Mouse (Mus musculus) heart, adult 2 months (tissue): ENCODE results near the gene Olfr1222. TPM values are rescaled to one million over a fixed set of nuclear protein-coding genes. Genes with fewer than 3 reads are reported as not detected.
"Not testable (repeated sequence)": the region's sequence is repeated elsewhere in the genome, so short reads cannot be mapped to it uniquely, and the experiment has no call there.

Experiments
- DNase-seq, 2 experiments: peaks; one replicate each; pipeline ENCODE4 v3.0.0; 2021
- H3K27ac ChIP-seq: fragments of 200-600 bp; 2 replicates; pipeline ENCODE4 v1.8.1; 2022
- H3K27me3 ChIP-seq: fragments of 200-500 bp; 2 replicates; pipeline ENCODE4 v1.6.1; 2012; ENCODE audit warnings: mild to moderate bottlenecking, low read length, inconsistent platforms, mixed read lengths; ENCODE audit not compliant: control insufficient read depth, insufficient read depth
- H3K36me3 ChIP-seq: fragments of 200-500 bp; 2 replicates; pipeline ENCODE4 v1.6.1; 2012; ENCODE audit warnings: low read length, inconsistent platforms; ENCODE audit not compliant: control insufficient read depth, insufficient read depth
- H3K4me1 ChIP-seq: fragments of 200-500 bp; 2 replicates; pipeline ENCODE4 v1.6.1; 2011; ENCODE audit warnings: low read length; ENCODE audit not compliant: control insufficient read depth, insufficient read depth
- H3K4me3 ChIP-seq: fragments of 200-600 bp; 2 replicates; pipeline ENCODE4 v1.8.1; 2022
- H3K79me2 ChIP-seq: fragments of 200-500 bp; replicated peaks from 2 replicates; pipeline ENCODE4 v1.6.1; 2012; ENCODE audit warnings: mild to moderate bottlenecking, inconsistent platforms, low read length, moderate library complexity, mixed read lengths; ENCODE audit not compliant: control insufficient read depth, insufficient read depth
- H3K9ac ChIP-seq: fragments of 200-500 bp; 2 replicates; pipeline ENCODE4 v1.6.1; 2012; ENCODE audit warnings: low read depth, mild to moderate bottlenecking, control low read depth, inconsistent platforms, low read length, mixed read lengths
- CTCF ChIP-seq: fragments of 200-600 bp; IDR thresholded peaks from 2 replicates; pipeline ENCODE4 v1.8.1; 2022; ENCODE audit warnings: antibody characterized with exemption, mild to moderate bottlenecking, moderate library complexity
- EP300 ChIP-seq: fragments of 200-500 bp; IDR thresholded peaks from 2 replicates; pipeline ENCODE4 v1.6.1; 2011; ENCODE audit warnings: low read depth, low read length, control low read depth; ENCODE audit not compliant: insufficient read depth
- POLR2A ChIP-seq: fragments of 200-500 bp; IDR thresholded peaks from 2 replicates; pipeline ENCODE4 v1.6.1; 2011; ENCODE audit warnings: mild to moderate bottlenecking, low read depth, low read length, control low read depth; ENCODE audit not compliant: insufficient read depth
- WGBS: fragments of 180-500 bp; shearing (Covaris S2); methylation state at CpG from one replicate; pipeline ENCODE4 v1.1.7; 2018; 5-methylcytosine and 5-hydroxymethylcytosine counted together
- intact Hi-C: fragments of 180-260 bp; cut with DNase I; formaldehyde crosslinking; loops from one replicate; pipeline ENCODE4 v1.15.1; 2025
- long read RNA-seq: library from polyadenylated mRNA; stranded (forward); transcript quantifications from one replicate; pipeline ENCODE4 v2.0.0, GENCODE M21; 2021
- polyA plus RNA-seq: library from polyadenylated mRNA; depleted of rRNA; stranded (reverse); fragments of >200 nt; gene quantifications from 2 replicates; pipeline ENCODE4 v1.2.3, GENCODE M21; 2012; rRNA removed
- total RNA-seq, 2 experiments: library from RNA; stranded (reverse); gene quantifications; 2 replicates each; pipeline ENCODE4 v1.2.3; 2021

Olfr1222 gene
- total RNA-seq (not detected), polyA plus RNA-seq (not detected in 2 replicates)
- long read RNA-seq: 0 reads

- no peak within 1 kb of the TSS for H3K9ac ChIP-seq
- DNase-seq: no peak
- intact Hi-C loops: no loop called here
- no peak within 1 kb of the TSS for H3K4me3 ChIP-seq
- H3K27me3 ChIP-seq: no peaks in the 10 kb centered on the region
- WGBS: 23% methylated on average over 3 of the region's 3 CpGs
- TF ChIP-seq CTCF: no peak
- TF ChIP-seq EP300: no peak
- TF ChIP-seq POLR2A: no peak
- H3K79me2 ChIP-seq: no peaks in the 10 kb centered on the region
- H3K4me1 ChIP-seq: no peaks in the 10 kb centered on the region
- no peaks in the 10 kb centered on the region for H3K36me3 ChIP-seq
- no peak within 1 kb of the TSS for H3K27ac ChIP-seq
These were observed at the start of gene Olfr1222 for GRCm38 (mm10) chr2:89132954-89133353. Gene Olfr1222, minus strand, starts transcription at chr2:89133054.

GRCm38 (mm10) chr2:89174569-89174968 is 41.7 kb upstream of the Olfr1222 start, which contains the start of gene Olfr1225:
Gene Olfr1225, minus strand, starts transcription at chr2:89174669.
- Histone ChIP-seq H3K27ac (no peak within 1 kb of the TSS), H3K79me2 (no peaks in the 10 kb centered on the region), H3K9ac (no peak within 1 kb of the TSS), H3K4me3 (no peak within 1 kb of the TSS), H3K36me3 (no peaks in the 10 kb centered on the region), H3K4me1 (no peaks in the 10 kb centered on the region), H3K27me3 (no peaks in the 10 kb centered on the region)
- no peak for DNase-seq
- TF ChIP-seq EP300 (no peak), CTCF (no peak), POLR2A (no peak)
- intact Hi-C loops: no loop called here
- WGBS: 74% methylated on average over 1 of the region's 1 CpGs

- H3K4me3 ChIP-seq, H3K27me3 ChIP-seq, DNase-seq, H3K9ac ChIP-seq, H3K36me3 ChIP-seq, H3K79me2 ChIP-seq, H3K4me1 ChIP-seq, intact Hi-C loops, H3K27ac ChIP-seq: not testable (repeated sequence)
- 61% methylated on average over 4 of the region's 4 CpGs for WGBS
These were observed 31.9 kb upstream of the Olfr1222 start for GRCm38 (mm10) chr2:89164711-89165110.

GRCm38 (mm10) chr2:89163991-89164390 is 31.1 kb upstream of the Olfr1222 start, which contains the start of gene Olfr1224-ps1:
Gene Olfr1224-ps1, minus strand, starts transcription at chr2:89164091.
- WGBS: 85% methylated on average over 8 of the region's 8 CpGs
- H3K27ac ChIP-seq, intact Hi-C loops, H3K79me2 ChIP-seq, H3K4me3 ChIP-seq, H3K4me1 ChIP-seq, H3K27me3 ChIP-seq, H3K9ac ChIP-seq, DNase-seq, H3K36me3 ChIP-seq: not testable (repeated sequence)

GRCm38 (mm10) chr2:89151460-89151859 is 18.6 kb upstream of the Olfr1222 start, which contains the start of gene Olfr1223:
Gene Olfr1223, minus strand, starts transcription at chr2:89151560.
- H3K4me3 ChIP-seq: no peak within 1 kb of the TSS
- WGBS: 46% methylated on average over 1 of the region's 1 CpGs
- TF ChIP-seq CTCF (no peak), POLR2A (no peak), EP300 (no peak)
- H3K9ac ChIP-seq: no peak within 1 kb of the TSS
- intact Hi-C loops: no loop called here
- H3K79me2 ChIP-seq: no peaks in the 10 kb centered on the region
- H3K27ac ChIP-seq: no peak within 1 kb of the TSS
- DNase-seq: no peak
- no peaks in the 10 kb centered on the region for H3K27me3 ChIP-seq
- H3K36me3 ChIP-seq: no peaks in the 10 kb centered on the region
- no peaks in the 10 kb centered on the region for H3K4me1 ChIP-seq

GRCm38 (mm10) chr2:89117183-89117582 is 15.7 kb downstream of the Olfr1222 start, which contains the start of gene Olfr1221:
Gene Olfr1221, minus strand, starts transcription at chr2:89117283.
- TF ChIP-seq POLR2A: no peak
- TF ChIP-seq EP300: no peak
- TF ChIP-seq CTCF: no peak
- no peak within 1 kb of the TSS for H3K4me3 ChIP-seq
- H3K4me1 ChIP-seq: no peaks in the 10 kb centered on the region
- no peak for DNase-seq
- no peak within 1 kb of the TSS for H3K27ac ChIP-seq
- no peaks in the 10 kb centered on the region for H3K79me2 ChIP-seq
- intact Hi-C loops: no loop called here
- H3K27me3 ChIP-seq: no peaks in the 10 kb centered on the region
- 74% methylated on average over 2 of the region's 2 CpGs for WGBS
- no peaks in the 10 kb centered on the region for H3K36me3 ChIP-seq
- H3K9ac ChIP-seq: no peak within 1 kb of the TSS

- Histone ChIP-seq H3K27me3 (no peaks in the 10 kb centered on the region), H3K9ac (no peak within 1 kb of the TSS), H3K79me2 (no peaks in the 10 kb centered on the region), H3K4me1 (no peaks in the 10 kb centered on the region), H3K27ac (no peak within 1 kb of the TSS), H3K36me3 (no peaks in the 10 kb centered on the region), H3K4me3 (no peak within 1 kb of the TSS)
- intact Hi-C loops: no loop called here
- WGBS: 58% methylated on average over 3 of the region's 3 CpGs
- no peak for DNase-seq
- no peak for TF ChIP-seq EP300
- TF ChIP-seq CTCF: no peak
- no peak for TF ChIP-seq POLR2A
These were observed 26.1 kb downstream of the Olfr1222 start, which contains the start of gene Olfr1220 for GRCm38 (mm10) chr2:89106735-89107134. Gene Olfr1220, minus strand, starts transcription at chr2:89106835.
